Mouse (Mus musculus): ENCODE data around the gene Evi5l. TPM values are rescaled to one million over a fixed set of nuclear protein-coding genes. Genes with fewer than 3 reads are reported as not detected.

Evi5l gene
- polyA plus RNA-seq, 1 experiment from 2014 or later, result 28.1 TPM

GRCm38 (mm10) chr8:4226739-4227347, 60.5 kb downstream of the Evi5l start, which contains the start of gene Lrrc8e:
TSS of gene Lrrc8e (plus strand) at chr8:4226827.
- Histone ChIP-seq H3K36me3 (ENCODE audit: control insufficient read depth, insufficient read depth, low read length) (no peaks in the 10 kb centered on the region), H3K9me3 (ENCODE audit: control insufficient read depth, low read length) (no peaks in the 10 kb centered on the region), H3K9ac (ENCODE audit: low read depth, low read length) (no peak within 1 kb of the TSS), H3K4me2 (replicated peaks; ENCODE audit: low read depth, low read length) (peak within 1 kb of the TSS; percentile 20; the same call in 1 of the 2 replicates), H3K4me1 (replicated peaks; ENCODE audit: control insufficient read depth, insufficient read depth, low read length) (no peaks in the 10 kb centered on the region; the same call in 1 of the 2 replicates), H3K4me3 (ENCODE audit: low read depth, low read length) (no peak within 1 kb of the TSS), H3K27me3 (ENCODE audit: control insufficient read depth, insufficient read depth, low read length) (peaks cover 10% of the 10 kb centered on the region), H3K27ac (ENCODE audit: low read depth, low read length) (no peak within 1 kb of the TSS)
- DNase-seq (ENCODE audit: low spot score), result no peak
- WGBS, result 4% methylated on average over 33 of the region's 33 CpGs
- ATAC-seq (ENCODE audit: low FRiP score), result peak; percentile 63

- H3K27ac ChIP-seq (ENCODE audit: low read depth, low read length), result no peak overlapping the region
- no peaks in the 10 kb centered on the region for H3K9me3 ChIP-seq (ENCODE audit: control insufficient read depth, low read length)
- DNase-seq (ENCODE audit: low spot score) (no peak), ATAC-seq (ENCODE audit: low FRiP score) (no peak)
- no peaks in the 10 kb centered on the region; the same call in 1 of the 2 replicates for H3K4me1 ChIP-seq (replicated peaks; ENCODE audit: control insufficient read depth, insufficient read depth, low read length)
- peaks cover 10% of the 10 kb centered on the region for H3K27me3 ChIP-seq (ENCODE audit: control insufficient read depth, insufficient read depth, low read length)
- 87% methylated on average over 4 of the region's 4 CpGs for WGBS
- no peaks in the 10 kb centered on the region for H3K36me3 ChIP-seq (ENCODE audit: control insufficient read depth, insufficient read depth, low read length)
- no peak overlapping the region for H3K4me3 ChIP-seq (ENCODE audit: low read depth, low read length)
- no peak overlapping the region for H3K4me2 ChIP-seq (replicated peaks; ENCODE audit: low read depth, low read length)
- H3K9ac ChIP-seq (ENCODE audit: low read depth, low read length), result no peak overlapping the region
Measured at GRCm38 (mm10) chr8:4227919-4228318, 61.6 kb downstream of the Evi5l start.

GRCm38 (mm10) chr8:4229784-4230183, 63.4 kb downstream of the Evi5l start:
- DNase-seq (ENCODE audit: low spot score) (no peak), ATAC-seq (ENCODE audit: low FRiP score) (no peak)
- no peaks in the 10 kb centered on the region for H3K9me3 ChIP-seq (ENCODE audit: control insufficient read depth, low read length)
- peaks cover 10% of the 10 kb centered on the region for H3K27me3 ChIP-seq (ENCODE audit: control insufficient read depth, insufficient read depth, low read length)
- no peak overlapping the region for H3K4me2 ChIP-seq (replicated peaks; ENCODE audit: low read depth, low read length)
- no peak overlapping the region for H3K4me3 ChIP-seq (ENCODE audit: low read depth, low read length)
- WGBS, result 81% methylated on average over 5 of the region's 5 CpGs
- H3K9ac ChIP-seq (ENCODE audit: low read depth, low read length), result no peak overlapping the region
- H3K4me1 ChIP-seq (replicated peaks; ENCODE audit: control insufficient read depth, insufficient read depth, low read length), result no peaks in the 10 kb centered on the region; the same call in 1 of the 2 replicates
- no peaks in the 10 kb centered on the region for H3K36me3 ChIP-seq (ENCODE audit: control insufficient read depth, insufficient read depth, low read length)
- no peak overlapping the region for H3K27ac ChIP-seq (ENCODE audit: low read depth, low read length)

- peaks cover 10% of the 10 kb centered on the region for H3K27me3 ChIP-seq (ENCODE audit: control insufficient read depth, insufficient read depth, low read length)
- no peak for DNase-seq (ENCODE audit: low spot score)
- WGBS, result 62% methylated on average over 10 of the region's 10 CpGs
- H3K4me3 ChIP-seq (ENCODE audit: low read depth, low read length), result no peak overlapping the region
- H3K4me2 ChIP-seq (replicated peaks; ENCODE audit: low read depth, low read length), result no peak overlapping the region
- H3K9me3 ChIP-seq (ENCODE audit: control insufficient read depth, low read length), result no peaks in the 10 kb centered on the region
- H3K27ac ChIP-seq (ENCODE audit: low read depth, low read length), result no peak overlapping the region
- H3K9ac ChIP-seq (ENCODE audit: low read depth, low read length), result no peak overlapping the region
- no peaks in the 10 kb centered on the region; the same call in 1 of the 2 replicates for H3K4me1 ChIP-seq (replicated peaks; ENCODE audit: control insufficient read depth, insufficient read depth, low read length)
- H3K36me3 ChIP-seq (ENCODE audit: control insufficient read depth, insufficient read depth, low read length), result no peaks in the 10 kb centered on the region
- ATAC-seq (ENCODE audit: low FRiP score), result no peak
Measured at GRCm38 (mm10) chr8:4230612-4231351, 64.4 kb downstream of the Evi5l start.

GRCm38 (mm10) chr8:4237814-4238433, 71.6 kb downstream of the Evi5l start:
- H3K4me2 ChIP-seq (replicated peaks; ENCODE audit: low read depth, low read length), result peak overlapping the region; percentile 54
- H3K9me3 ChIP-seq (ENCODE audit: control insufficient read depth, low read length), result no peaks in the 10 kb centered on the region
- no peaks in the 10 kb centered on the region for H3K27me3 ChIP-seq (ENCODE audit: control insufficient read depth, insufficient read depth, low read length)
- ATAC-seq (ENCODE audit: low FRiP score), result no peak; the same call in 1 of the 2 replicates
- peaks cover 5% of the 10 kb centered on the region for H3K4me1 ChIP-seq (replicated peaks; ENCODE audit: control insufficient read depth, insufficient read depth, low read length)
- WGBS, result 21% methylated on average over 15 of the region's 15 CpGs
- DNase-seq (ENCODE audit: low spot score), result no peak
- H3K27ac ChIP-seq (ENCODE audit: low read depth, low read length), result peak overlapping the region; percentile 86
- no peaks in the 10 kb centered on the region for H3K36me3 ChIP-seq (ENCODE audit: control insufficient read depth, insufficient read depth, low read length)
- peak overlapping the region; percentile 79 for H3K9ac ChIP-seq (ENCODE audit: low read depth, low read length)
- H3K4me3 ChIP-seq (ENCODE audit: low read depth, low read length), result peak overlapping the region; percentile 80

- Histone ChIP-seq H3K4me2 (replicated peaks; ENCODE audit: low read depth, low read length) (peak within 1 kb of the TSS; percentile 54), H3K36me3 (ENCODE audit: control insufficient read depth, insufficient read depth, low read length) (peaks cover 3% of the 10 kb centered on the region; the same call in 1 of the 2 replicates), H3K9ac (ENCODE audit: low read depth, low read length) (peak within 1 kb of the TSS; percentile 79), H3K4me3 (ENCODE audit: low read depth, low read length) (peak within 1 kb of the TSS; percentile 80), H3K4me1 (replicated peaks; ENCODE audit: control insufficient read depth, insufficient read depth, low read length) (peaks cover 5% of the 10 kb centered on the region), H3K9me3 (ENCODE audit: control insufficient read depth, low read length) (no peaks in the 10 kb centered on the region), H3K27me3 (ENCODE audit: control insufficient read depth, insufficient read depth, low read length) (no peaks in the 10 kb centered on the region), H3K27ac (ENCODE audit: low read depth, low read length) (peak within 1 kb of the TSS; percentile 86)
- ATAC-seq (ENCODE audit: low FRiP score), result peak; percentile 95
- WGBS, result under 1% methylated on average over 67 of the region's 71 CpGs
- DNase-seq (ENCODE audit: low spot score), result peak; percentile 100
Measured at GRCm38 (mm10) chr8:4238434-4239192, 72.2 kb downstream of the Evi5l start, which contains the start of the genes Map2k7 and Gm49320. TSS of gene Map2k7 (plus strand) at chr8:4238740. TSS of gene Gm49320 (plus strand) at chr8:4238865.

- Histone ChIP-seq H3K27me3 (ENCODE audit: control insufficient read depth, insufficient read depth, low read length) (no peaks in the 10 kb centered on the region), H3K4me3 (ENCODE audit: low read depth, low read length) (peak overlapping the region; percentile 80), H3K9me3 (ENCODE audit: control insufficient read depth, low read length) (no peaks in the 10 kb centered on the region), H3K4me1 (replicated peaks; ENCODE audit: control insufficient read depth, insufficient read depth, low read length) (peaks cover 5% of the 10 kb centered on the region), H3K27ac (ENCODE audit: low read depth, low read length) (peak overlapping the region; percentile 82), H3K4me2 (replicated peaks; ENCODE audit: low read depth, low read length) (peak overlapping the region; percentile 53), H3K36me3 (ENCODE audit: control insufficient read depth, insufficient read depth, low read length) (peaks cover 10% of the 10 kb centered on the region), H3K9ac (ENCODE audit: low read depth, low read length) (peak overlapping the region; percentile 79)
- no peak; the same call in 1 of the 2 replicates for ATAC-seq (ENCODE audit: low FRiP score)
- 15% methylated on average over 19 of the region's 19 CpGs for WGBS
- no peak for DNase-seq (ENCODE audit: low spot score)
Measured at GRCm38 (mm10) chr8:4239193-4239890, 73.0 kb downstream of the Evi5l start.

- 96% methylated on average over 5 of the region's 5 CpGs for WGBS
- no peaks in the 10 kb centered on the region for H3K27me3 ChIP-seq (ENCODE audit: control insufficient read depth, insufficient read depth, low read length)
Measured at GRCm38 (mm10) chr8:4245061-4245460, 78.7 kb downstream of the Evi5l start.

More at GRCm38 (mm10) chr8:4245061-4245460, 78.7 kb downstream of the Evi5l start:
- Histone ChIP-seq H3K4me3 (ENCODE audit: low read depth, low read length) (no peak overlapping the region), H3K9me3 (ENCODE audit: control insufficient read depth, low read length) (no peaks in the 10 kb centered on the region), H3K27ac (ENCODE audit: low read depth, low read length) (no peak overlapping the region), H3K9ac (ENCODE audit: low read depth, low read length) (no peak overlapping the region), H3K4me1 (replicated peaks; ENCODE audit: control insufficient read depth, insufficient read depth, low read length) (peaks cover 4% of the 10 kb centered on the region; the same call in 1 of the 2 replicates), H3K4me2 (replicated peaks; ENCODE audit: low read depth, low read length) (no peak overlapping the region), H3K36me3 (ENCODE audit: control insufficient read depth, insufficient read depth, low read length) (peaks cover 16% of the 10 kb centered on the region)
- no peak for DNase-seq (ENCODE audit: low spot score)
- no peak for ATAC-seq (ENCODE audit: low FRiP score)

All from hindbrain, embryonic 11.5 days (tissue).